Mouse (Mus musculus) cerebellum, adult 9-11 months (tissue): Measurements from ENCODE around the gene Utrn.

Experiments
- DNase-seq: peaks from one replicate; pipeline ENCODE4 v3.0.0; 2022

The Utrn gene

GRCm38 (mm10) chr10:12726041-12726608 lies 143.0 kb downstream of the Utrn start:
- peak; percentile 46 for DNase-seq

GRCm38 (mm10) chr10:12724247-12725001 lies 144.7 kb downstream of the Utrn start:
- DNase-seq, result no peak

- no peak for DNase-seq
Measured at GRCm38 (mm10) chr10:12723269-12723668, 145.9 kb downstream of the Utrn start.

GRCm38 (mm10) chr10:12722111-12722510 lies 147.1 kb downstream of the Utrn start:
- DNase-seq, result no peak

GRCm38 (mm10) chr10:12718386-12718785 lies 150.8 kb downstream of the Utrn start:
- DNase-seq, result peak; percentile 79

GRCm38 (mm10) chr10:12717381-12717780 lies 151.8 kb downstream of the Utrn start:
- peak; percentile 42 for DNase-seq

GRCm38 (mm10) chr10:12716657-12717327 lies 152.4 kb downstream of the Utrn start:
- DNase-seq, result no peak

- peak; percentile 88 for DNase-seq
Measured at GRCm38 (mm10) chr10:12713236-12713855, 155.8 kb downstream of the Utrn start.

GRCm38 (mm10) chr10:12711332-12711831 lies 157.8 kb downstream of the Utrn start:
- no peak for DNase-seq

- DNase-seq, result no peak
Measured at GRCm38 (mm10) chr10:12706516-12706915, 162.6 kb downstream of the Utrn start.

GRCm38 (mm10) chr10:12705990-12706389 lies 163.2 kb downstream of the Utrn start:
- no peak for DNase-seq

- no peak for DNase-seq
Measured at GRCm38 (mm10) chr10:12704290-12704689, 164.9 kb downstream of the Utrn start.

GRCm38 (mm10) chr10:12703526-12703925 lies 165.6 kb downstream of the Utrn start:
- no peak for DNase-seq

GRCm38 (mm10) chr10:12702140-12702539 lies 167.0 kb downstream of the Utrn start:
- no peak for DNase-seq

- DNase-seq, result no peak
Measured at GRCm38 (mm10) chr10:12701694-12702093, 167.5 kb downstream of the Utrn start.

GRCm38 (mm10) chr10:12700576-12700975 lies 168.6 kb downstream of the Utrn start:
- no peak for DNase-seq

GRCm38 (mm10) chr10:12697902-12698301 lies 171.3 kb downstream of the Utrn start:
- DNase-seq, result no peak

GRCm38 (mm10) chr10:12696704-12697103 lies 172.5 kb downstream of the Utrn start:
- no peak for DNase-seq

GRCm38 (mm10) chr10:12694774-12695173 lies 174.4 kb downstream of the Utrn start:
- no peak for DNase-seq

- peak; percentile 82 for DNase-seq
Measured at GRCm38 (mm10) chr10:12690601-12691000, 178.6 kb downstream of the Utrn start.

- DNase-seq, result no peak
Measured at GRCm38 (mm10) chr10:12685683-12686082, 183.5 kb downstream of the Utrn start.

GRCm38 (mm10) chr10:12684018-12684417 lies 185.1 kb downstream of the Utrn start:
- DNase-seq, result no peak

GRCm38 (mm10) chr10:12673309-12673708 lies 195.9 kb downstream of the Utrn start:
- no peak for DNase-seq
